Mouse (Mus musculus) intestine, postnatal 0 days (tissue): ENCODE measurements at regions not wholly inside any gene's neighbourhood (a gene's known extent, or its start where the extent isn't known, plus 50 kb on each side); places are given as distances from the start of the nearest gene placed in this dataset.

ENCODE experiments used
- ATAC-seq: fragments of 200-750 bp; cut with Nextera tagmentation; 2 replicates; pipeline ENCODE4 v1.8.0; 2017; ENCODE audit warnings: mild to moderate bottlenecking, moderate TSS enrichment, moderate library complexity
- H3K27ac ChIP-seq: fragments of 300-500 bp; sonication (generic); 2 replicates; pipeline ENCODE4 v1.5.1; 2014; ENCODE audit warnings: mild to moderate bottlenecking, low read depth, low read length, moderate library complexity
- H3K27me3 ChIP-seq: fragments of 300-500 bp; sonication (generic); replicated peaks from 2 replicates; pipeline ENCODE4 v1.6.1; 2014; ENCODE audit warnings: low read length, mixed read lengths; ENCODE audit not compliant: control insufficient read depth, insufficient read depth
- H3K36me3 ChIP-seq: fragments of 300-500 bp; sonication (generic); 2 replicates; pipeline ENCODE4 v1.6.1; 2014; ENCODE audit warnings: mild to moderate bottlenecking, moderate library complexity; ENCODE audit not compliant: control insufficient read depth, insufficient read depth
- H3K4me1 ChIP-seq: fragments of 300-500 bp; sonication (generic); replicated peaks from 2 replicates; pipeline ENCODE4 v1.6.1; 2014; ENCODE audit warnings: antibody characterized with exemption, low read length, mixed read lengths; ENCODE audit not compliant: control insufficient read depth, insufficient read depth
- H3K4me2 ChIP-seq: fragments of 300-500 bp; sonication (generic); replicated peaks from 2 replicates; pipeline ENCODE4 v1.6.1; 2014; ENCODE audit warnings: low read depth, mild to moderate bottlenecking, moderate library complexity
- H3K4me3 ChIP-seq: fragments of 300-500 bp; sonication (generic); 2 replicates; pipeline ENCODE4 v1.5.1; 2014; ENCODE audit warnings: low read depth, low read length
- H3K9ac ChIP-seq: fragments of 300-500 bp; sonication (generic); 2 replicates; pipeline ENCODE4 v1.6.1; 2014; ENCODE audit warnings: mild to moderate bottlenecking, low read depth, low read length
- H3K9me3 ChIP-seq: fragments of 300-500 bp; sonication (generic); 2 replicates; pipeline ENCODE4 v1.6.1; 2016; ENCODE audit warnings: mixed run types; ENCODE audit not compliant: control insufficient read depth
- CTCF ChIP-seq: sonication (generic); IDR thresholded peaks from 2 replicates; pipeline ENCODE4 v1.5.1; 2016; ENCODE audit warnings: low read depth, mild to moderate bottlenecking, control low read depth, antibody characterized with exemption, moderate library complexity
- WGBS: fragments of 180-500 bp; shearing (Covaris S2); extraction: QIAGEN DNeasy Blood & Tissue Kit; methylation state at CpG from one replicate; pipeline ENCODE4 v1.1.7; 2014; 5-methylcytosine and 5-hydroxymethylcytosine counted together

GRCm38 (mm10) chr6:12812036-12812435, 62.8 kb upstream of the Thsd7a start:
- no peak overlapping the region for H3K4me2 ChIP-seq
- no peak overlapping the region for H3K27ac ChIP-seq
- no peaks in the 10 kb centered on the region for H3K36me3 ChIP-seq
- H3K9me3 ChIP-seq = no peaks in the 10 kb centered on the region
- no peak overlapping the region for H3K9ac ChIP-seq
- no peak overlapping the region for H3K4me3 ChIP-seq
- no peak for TF ChIP-seq CTCF
- 24% methylated on average over 1 of the region's 1 CpGs for WGBS
- no peaks in the 10 kb centered on the region for H3K27me3 ChIP-seq
- H3K4me1 ChIP-seq = no peaks in the 10 kb centered on the region
- peak; percentile 61; the same call in 1 of the 2 replicates for ATAC-seq

DNA sequence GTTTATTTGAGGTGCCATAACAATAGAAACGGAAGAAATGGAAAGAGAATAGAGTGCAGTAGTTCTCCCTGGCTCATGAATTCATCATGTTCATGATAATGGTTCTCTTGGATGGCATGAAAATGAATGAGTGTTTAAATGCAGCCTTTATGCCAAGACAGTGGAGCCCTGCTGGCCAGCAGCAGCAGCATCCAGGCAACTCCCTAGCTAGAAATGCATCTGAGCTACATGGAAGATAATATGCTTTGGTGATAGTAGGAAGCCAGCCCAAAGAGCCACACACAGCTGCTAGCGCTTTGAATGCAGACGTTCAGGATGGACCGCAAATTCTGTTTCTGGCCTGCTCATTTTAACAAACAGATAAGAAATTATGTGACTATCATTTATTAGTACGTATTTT, 60.4 kb upstream of the Thsd7a start:
- H3K36me3 ChIP-seq = no peaks in the 10 kb centered on the region
- H3K4me2 ChIP-seq = no peak overlapping the region
- H3K27me3 ChIP-seq = no peaks in the 10 kb centered on the region
- no peak overlapping the region for H3K4me3 ChIP-seq
- H3K9ac ChIP-seq = no peak overlapping the region
- 80% methylated on average over 5 of the region's 5 CpGs for WGBS
- no peak overlapping the region for H3K27ac ChIP-seq
- H3K4me1 ChIP-seq = no peaks in the 10 kb centered on the region
- H3K9me3 ChIP-seq = no peaks in the 10 kb centered on the region
- no peak for ATAC-seq
- no peak for TF ChIP-seq CTCF
